Mouse (Mus musculus) spleen, postnatal 36 days (tissue): ENCODE data around the gene Pitpnm1.
A peak's percentile ranks its signal among the peaks of the same experiment; 100 is the strongest.

Experiments
- DNase-seq, 2 experiments: peaks; one replicate each; pipeline ENCODE4 v3.0.0; 2022; ENCODE audit warnings: low spot score in 2 of 2, mixed read lengths in 1 of 2

Pitpnm1 gene

GRCm38 (mm10) chr19:4094774-4095303 lies 5.0 kb upstream of the Pitpnm1 start:
- no peak for DNase-seq

- no peak for DNase-seq
Measured at GRCm38 (mm10) chr19:4095802-4096201, 4.0 kb upstream of the Pitpnm1 start.

GRCm38 (mm10) chr19:4096642-4097440 lies 3.0 kb upstream of the Pitpnm1 start, which contains the start of gene Cdk2ap2:
Gene Cdk2ap2 (plus strand): TSS chr19:4097182.
- peak; percentile 100 for DNase-seq

- DNase-seq = peak in 1 of 2 experiments; percentile 87
Measured at GRCm38 (mm10) chr19:4097441-4097825, 2.4 kb upstream of the Pitpnm1 start.

GRCm38 (mm10) chr19:4098426-4098825 lies 1.4 kb upstream of the Pitpnm1 start:
- no peak for DNase-seq

- peak; percentile 91 to 93 for DNase-seq
Measured at GRCm38 (mm10) chr19:4099056-4099455, 742 bp upstream of the Pitpnm1 start.

- no peak for DNase-seq
Measured at GRCm38 (mm10) chr19:4100718-4101261, 992 bp downstream of the Pitpnm1 start.

GRCm38 (mm10) chr19:4101466-4101865 lies 1.7 kb downstream of the Pitpnm1 start:
- no peak for DNase-seq

GRCm38 (mm10) chr19:4102049-4102448 lies 2.3 kb downstream of the Pitpnm1 start:
- DNase-seq = no peak

GRCm38 (mm10) chr19:4102626-4103025 lies 2.8 kb downstream of the Pitpnm1 start:
- no peak for DNase-seq

- no peak for DNase-seq
Measured at GRCm38 (mm10) chr19:4103294-4103693, 3.5 kb downstream of the Pitpnm1 start.

- DNase-seq = no peak
Measured at GRCm38 (mm10) chr19:4103792-4104191, 4.0 kb downstream of the Pitpnm1 start.

GRCm38 (mm10) chr19:4104675-4105194 lies 4.9 kb downstream of the Pitpnm1 start:
- DNase-seq = no peak

GRCm38 (mm10) chr19:4106654-4107053 lies 6.9 kb downstream of the Pitpnm1 start:
- DNase-seq = no peak

- no peak for DNase-seq
Measured at GRCm38 (mm10) chr19:4108535-4108934, 8.7 kb downstream of the Pitpnm1 start.

GRCm38 (mm10) chr19:4112063-4112960 lies 12.5 kb downstream of the Pitpnm1 start:
- no peak for DNase-seq

GRCm38 (mm10) chr19:4113186-4113805 lies 13.5 kb downstream of the Pitpnm1 start:
- DNase-seq = peak; percentile 75 to 86

GRCm38 (mm10) chr19:4113806-4114230 lies 14.0 kb downstream of the Pitpnm1 start:
- peak; percentile 84 to 88 for DNase-seq

- no peak for DNase-seq
Measured at GRCm38 (mm10) chr19:4114551-4114950, 14.8 kb downstream of the Pitpnm1 start.

- DNase-seq = no peak
Measured at GRCm38 (mm10) chr19:4115144-4115543, 15.3 kb downstream of the Pitpnm1 start.

GRCm38 (mm10) chr19:4115816-4116215 lies 16.0 kb downstream of the Pitpnm1 start:
- no peak for DNase-seq
